Mouse (Mus musculus): ENCODE measurements around the gene Fbxl21. TPM values are rescaled to one million over a fixed set of nuclear protein-coding genes. Genes with fewer than 3 reads are reported as not detected.

Gene Fbxl21
- polyA plus RNA-seq (2015; fragmentation: Nextera tagmentation; extraction: Ambion mirVana), result 0.77 and 1.2 TPM in 2 replicates

DNA sequence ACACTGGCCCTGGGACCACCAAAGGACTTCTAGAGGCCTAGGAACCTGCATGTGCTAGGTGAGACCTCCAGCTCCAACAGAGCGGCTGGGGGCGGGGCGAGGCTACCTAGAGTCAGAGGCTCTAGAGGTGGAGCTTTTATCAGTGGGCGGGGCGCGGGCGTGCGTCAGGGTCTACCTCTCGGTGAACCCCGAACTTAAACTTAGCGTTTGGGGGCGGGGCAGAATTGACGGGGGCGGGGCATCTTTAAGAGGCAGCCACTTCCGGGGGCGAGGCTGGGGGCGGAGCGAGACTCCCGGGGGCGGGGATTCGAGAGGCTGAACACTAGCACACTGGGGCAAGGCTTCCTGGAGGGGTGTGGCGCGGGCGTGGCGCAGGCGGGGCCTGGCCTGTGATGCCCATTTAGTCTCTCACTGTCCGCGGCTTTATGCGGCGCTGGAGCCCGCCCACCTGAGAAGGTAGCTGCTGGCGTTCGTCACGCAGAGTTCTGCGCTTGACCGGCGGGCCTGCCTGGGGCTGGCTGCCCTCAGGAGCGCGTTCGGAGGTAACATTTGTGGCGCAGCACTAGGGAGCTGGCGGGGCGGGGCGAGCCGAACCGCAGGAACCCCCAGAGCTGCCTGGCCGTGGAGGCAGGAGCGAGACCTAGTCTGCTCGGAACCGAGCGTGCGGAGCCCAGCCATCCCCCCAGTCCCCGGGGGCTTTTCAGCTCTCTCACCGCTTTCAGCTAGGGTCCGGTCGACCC lies at the start of gene Fbxl21:
Gene Fbxl21, plus strand, starts transcription at position 392 of the 740 bp plus-strand sequence.
- H3K36me3 ChIP-seq (ENCODE audit: control insufficient read depth, insufficient read depth, low read length), result no peaks in the 10 kb centered on the region
- no peaks in the 10 kb centered on the region for H3K9me3 ChIP-seq (ENCODE audit: control insufficient read depth, low read length)
- H3K27ac ChIP-seq (ENCODE audit: low read length), result 0 out of 2 replicates have a peak within 1 kb of the TSS, but pooled peaks have one; percentile 36
- peak within 1 kb of the TSS; percentile 80 for H3K9ac ChIP-seq (ENCODE audit: low read length)
- no peaks in the 10 kb centered on the region for H3K27me3 ChIP-seq (ENCODE audit: control insufficient read depth, insufficient read depth, low read depth, low read length)
- WGBS, result under 1% methylated on average over 51 of the region's 56 CpGs
- H3K4me1 ChIP-seq (replicated peaks; ENCODE audit: control insufficient read depth, insufficient read depth, low read length), result 0 out of 2 replicates have a peak, but pooled peaks cover 2% of the 10 kb centered on the region
- peak; percentile 100 for ATAC-seq (ENCODE audit: low read depth)
- H3K4me3 ChIP-seq (ENCODE audit: low read length), result peak within 1 kb of the TSS; percentile 75
- peak within 1 kb of the TSS; percentile 97 for H3K4me2 ChIP-seq (ENCODE audit: low read depth, low read length)

DNA sequence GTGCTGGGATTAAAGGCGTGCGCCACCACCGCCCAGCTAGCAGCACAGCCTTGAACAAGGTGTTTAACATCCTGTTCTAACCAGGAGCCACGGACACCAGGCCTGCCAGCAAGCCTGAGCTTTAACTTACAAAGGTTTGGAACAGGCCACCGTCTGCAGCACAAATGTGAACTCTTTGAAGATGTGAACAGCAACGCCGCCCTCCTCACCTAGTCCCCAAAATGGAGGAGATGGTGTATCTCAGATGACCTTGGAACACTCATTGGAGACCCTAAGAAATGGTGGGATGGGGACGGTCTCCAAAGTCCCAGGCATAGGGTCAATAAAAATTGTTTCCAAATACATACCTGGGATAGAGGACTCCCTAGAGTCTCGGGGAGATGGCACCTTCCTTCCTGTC lies 49.6 kb upstream of the Fbxl21 start:
- H3K9ac ChIP-seq (ENCODE audit: low read length), result no peak overlapping the region
- H3K4me1 ChIP-seq (replicated peaks; ENCODE audit: control insufficient read depth, insufficient read depth, low read length), result peaks cover 7% of the 10 kb centered on the region
- H3K27me3 ChIP-seq (ENCODE audit: control insufficient read depth, insufficient read depth, low read depth, low read length), result no peaks in the 10 kb centered on the region
- H3K9me3 ChIP-seq (ENCODE audit: control insufficient read depth, low read length), result no peaks in the 10 kb centered on the region
- H3K4me3 ChIP-seq (ENCODE audit: low read length), result no peak overlapping the region
- H3K27ac ChIP-seq (ENCODE audit: low read length), result no peak overlapping the region
- WGBS, result 89% methylated on average over 9 of the region's 9 CpGs
- no peak for ATAC-seq (ENCODE audit: low read depth)
- H3K4me2 ChIP-seq (ENCODE audit: low read depth, low read length), result no peak overlapping the region
- no peaks in the 10 kb centered on the region for H3K36me3 ChIP-seq (ENCODE audit: control insufficient read depth, insufficient read depth, low read length)

DNA sequence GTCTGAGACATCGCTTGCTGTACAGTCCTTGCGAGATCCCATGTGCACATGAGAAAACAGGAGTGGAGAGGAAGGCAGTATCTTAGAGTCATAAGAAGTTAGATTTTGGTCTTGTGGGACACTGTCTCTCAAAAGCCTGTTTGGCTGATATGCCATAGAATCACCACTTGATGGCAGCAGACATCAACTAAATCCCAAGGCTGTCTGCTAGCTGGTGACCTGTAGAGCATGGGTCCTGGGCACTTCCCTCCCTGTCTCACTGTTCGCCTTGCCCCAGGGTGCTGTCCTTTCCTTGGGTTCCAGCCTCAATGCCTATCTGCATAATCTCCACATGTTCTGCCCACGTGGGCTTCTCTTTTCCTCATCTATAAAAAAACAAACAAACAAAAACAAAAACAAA lies 46.9 kb upstream of the Fbxl21 start:
- H3K9ac ChIP-seq (ENCODE audit: low read length), result 0 out of 2 replicates have a peak overlapping the region, but pooled peaks have one; percentile 26
- no peak overlapping the region for H3K4me3 ChIP-seq (ENCODE audit: low read length)
- H3K4me2 ChIP-seq (ENCODE audit: low read depth, low read length), result peak overlapping the region; percentile 36; the same call in 1 of the 2 replicates
- H3K4me1 ChIP-seq (replicated peaks; ENCODE audit: control insufficient read depth, insufficient read depth, low read length), result peaks cover 7% of the 10 kb centered on the region
- no peaks in the 10 kb centered on the region for H3K27me3 ChIP-seq (ENCODE audit: control insufficient read depth, insufficient read depth, low read depth, low read length)
- H3K9me3 ChIP-seq (ENCODE audit: control insufficient read depth, low read length), result no peaks in the 10 kb centered on the region
- no peak overlapping the region for H3K27ac ChIP-seq (ENCODE audit: low read length)
- ATAC-seq (ENCODE audit: low read depth), result peak; percentile 36; the same call in 1 of the 2 replicates
- WGBS, result 24% methylated on average over 4 of the region's 4 CpGs
- no peaks in the 10 kb centered on the region for H3K36me3 ChIP-seq (ENCODE audit: control insufficient read depth, insufficient read depth, low read length)

GRCm38 (mm10) chr13:56476790-56477189 lies 45.5 kb upstream of the Fbxl21 start:
- no peaks in the 10 kb centered on the region for H3K9me3 ChIP-seq (ENCODE audit: control insufficient read depth, low read length)
- no peaks in the 10 kb centered on the region for H3K27me3 ChIP-seq (ENCODE audit: control insufficient read depth, insufficient read depth, low read depth, low read length)
- peaks cover 4% of the 10 kb centered on the region for H3K4me1 ChIP-seq (replicated peaks; ENCODE audit: control insufficient read depth, insufficient read depth, low read length)
- ATAC-seq (ENCODE audit: low read depth), result no peak
- no peak overlapping the region for H3K4me3 ChIP-seq (ENCODE audit: low read length)
- H3K9ac ChIP-seq (ENCODE audit: low read length), result no peak overlapping the region
- H3K36me3 ChIP-seq (ENCODE audit: control insufficient read depth, insufficient read depth, low read length), result no peaks in the 10 kb centered on the region
- H3K4me2 ChIP-seq (ENCODE audit: low read depth, low read length), result no peak overlapping the region
- H3K27ac ChIP-seq (ENCODE audit: low read length), result no peak overlapping the region
- 47% methylated on average over 5 of the region's 5 CpGs for WGBS

DNA sequence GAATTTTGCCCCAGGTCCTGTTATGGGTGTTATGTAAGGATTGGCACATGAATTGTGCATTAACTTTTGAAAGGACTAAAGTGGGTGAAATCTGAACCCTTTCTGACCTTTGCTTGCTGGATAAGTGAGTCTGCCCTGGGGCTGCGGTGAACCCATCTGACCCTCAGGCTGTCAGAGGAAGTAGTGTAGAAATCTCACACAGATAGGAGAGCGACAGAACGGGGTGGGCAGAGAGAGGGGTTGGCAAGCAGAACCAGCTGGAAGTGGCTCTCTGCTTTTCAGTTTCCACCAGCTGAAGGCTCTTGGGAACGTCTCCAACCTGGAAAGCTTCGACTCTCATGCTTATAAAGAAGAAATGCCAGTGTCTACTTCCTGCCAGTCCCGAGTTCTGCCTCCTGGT lies 45.0 kb upstream of the Fbxl21 start:
- no peaks in the 10 kb centered on the region for H3K36me3 ChIP-seq (ENCODE audit: control insufficient read depth, insufficient read depth, low read length)
- no peak overlapping the region for H3K4me2 ChIP-seq (ENCODE audit: low read depth, low read length)
- 6% methylated on average over 6 of the region's 6 CpGs for WGBS
- H3K4me3 ChIP-seq (ENCODE audit: low read length), result no peak overlapping the region
- ATAC-seq (ENCODE audit: low read depth), result no peak
- no peak overlapping the region for H3K27ac ChIP-seq (ENCODE audit: low read length)
- H3K9ac ChIP-seq (ENCODE audit: low read length), result no peak overlapping the region
- H3K4me1 ChIP-seq (replicated peaks; ENCODE audit: control insufficient read depth, insufficient read depth, low read length), result peaks cover 4% of the 10 kb centered on the region
- H3K9me3 ChIP-seq (ENCODE audit: control insufficient read depth, low read length), result no peaks in the 10 kb centered on the region
- H3K27me3 ChIP-seq (ENCODE audit: control insufficient read depth, insufficient read depth, low read depth, low read length), result no peaks in the 10 kb centered on the region

- no peaks in the 10 kb centered on the region for H3K36me3 ChIP-seq (ENCODE audit: control insufficient read depth, insufficient read depth, low read length)
- no peak for ATAC-seq (ENCODE audit: low read depth)
- H3K4me3 ChIP-seq (ENCODE audit: low read length), result no peak overlapping the region
- H3K4me2 ChIP-seq (ENCODE audit: low read depth, low read length), result no peak overlapping the region
- H3K27me3 ChIP-seq (ENCODE audit: control insufficient read depth, insufficient read depth, low read depth, low read length), result no peaks in the 10 kb centered on the region
- no peak overlapping the region for H3K9ac ChIP-seq (ENCODE audit: low read length)
- WGBS, result 74% methylated on average over 6 of the region's 6 CpGs
- H3K9me3 ChIP-seq (ENCODE audit: control insufficient read depth, low read length), result no peaks in the 10 kb centered on the region
- peaks cover 4% of the 10 kb centered on the region for H3K4me1 ChIP-seq (replicated peaks; ENCODE audit: control insufficient read depth, insufficient read depth, low read length)
- no peak overlapping the region for H3K27ac ChIP-seq (ENCODE audit: low read length)
Observed at GRCm38 (mm10) chr13:56478027-56478426, 44.2 kb upstream of the Fbxl21 start.

DNA sequence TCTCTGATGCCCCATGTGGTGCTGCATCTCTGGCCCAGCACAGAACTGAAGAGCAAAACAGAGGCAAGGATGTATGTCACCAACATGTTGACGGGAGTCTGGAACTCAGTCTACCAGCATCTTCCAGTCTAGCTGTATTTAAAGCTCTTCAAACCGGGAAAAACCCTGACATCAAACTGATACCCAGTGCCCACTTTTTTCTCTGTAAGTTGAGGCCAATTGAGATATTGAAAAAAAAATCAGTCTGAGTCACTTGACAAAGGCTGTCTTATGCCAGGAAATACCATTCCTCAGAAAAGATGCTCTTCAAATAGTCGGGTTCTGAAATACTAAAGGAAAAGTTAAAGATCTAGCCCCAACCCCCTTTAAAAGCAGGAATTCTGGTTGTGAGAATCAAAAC lies 40.1 kb upstream of the Fbxl21 start, which contains the start of gene Il9:
Gene Il9, minus strand, starts transcription at position 101 of the 400 bp plus-strand sequence.
- WGBS, result 63% methylated on average over 3 of the region's 3 CpGs

GRCm38 (mm10) chr13:56488012-56488411 lies 34.3 kb upstream of the Fbxl21 start:
- Histone ChIP-seq H3K9me3 (ENCODE audit: control insufficient read depth, low read length) (no peaks in the 10 kb centered on the region), H3K4me3 (ENCODE audit: low read length) (no peak overlapping the region), H3K27me3 (ENCODE audit: control insufficient read depth, insufficient read depth, low read depth, low read length) (no peaks in the 10 kb centered on the region), H3K36me3 (ENCODE audit: control insufficient read depth, insufficient read depth, low read length) (no peaks in the 10 kb centered on the region), H3K27ac (ENCODE audit: low read length) (no peak overlapping the region), H3K9ac (ENCODE audit: low read length) (no peak overlapping the region), H3K4me1 (replicated peaks; ENCODE audit: control insufficient read depth, insufficient read depth, low read length) (no peaks in the 10 kb centered on the region), H3K4me2 (ENCODE audit: low read depth, low read length) (no peak overlapping the region)
- no peak for ATAC-seq (ENCODE audit: low read depth)
- 41% methylated on average over 5 of the region's 5 CpGs for whole genome bisulfite sequencing

More for the DNA sequence above, 40.1 kb upstream of the Fbxl21 start, which contains the start of gene Il9:
- Histone ChIP-seq H3K27ac (ENCODE audit: low read length) (no peak within 1 kb of the TSS), H3K27me3 (ENCODE audit: control insufficient read depth, insufficient read depth, low read depth, low read length) (no peaks in the 10 kb centered on the region), H3K4me2 (ENCODE audit: low read depth, low read length) (no peak within 1 kb of the TSS), H3K36me3 (ENCODE audit: control insufficient read depth, insufficient read depth, low read length) (no peaks in the 10 kb centered on the region), H3K4me3 (ENCODE audit: low read length) (no peak within 1 kb of the TSS), H3K9me3 (ENCODE audit: control insufficient read depth, low read length) (no peaks in the 10 kb centered on the region), H3K4me1 (replicated peaks; ENCODE audit: control insufficient read depth, insufficient read depth, low read length) (peaks cover 3% of the 10 kb centered on the region), H3K9ac (ENCODE audit: low read length) (no peak within 1 kb of the TSS)
- ATAC-seq (ENCODE audit: low read depth), result no peak

DNA sequence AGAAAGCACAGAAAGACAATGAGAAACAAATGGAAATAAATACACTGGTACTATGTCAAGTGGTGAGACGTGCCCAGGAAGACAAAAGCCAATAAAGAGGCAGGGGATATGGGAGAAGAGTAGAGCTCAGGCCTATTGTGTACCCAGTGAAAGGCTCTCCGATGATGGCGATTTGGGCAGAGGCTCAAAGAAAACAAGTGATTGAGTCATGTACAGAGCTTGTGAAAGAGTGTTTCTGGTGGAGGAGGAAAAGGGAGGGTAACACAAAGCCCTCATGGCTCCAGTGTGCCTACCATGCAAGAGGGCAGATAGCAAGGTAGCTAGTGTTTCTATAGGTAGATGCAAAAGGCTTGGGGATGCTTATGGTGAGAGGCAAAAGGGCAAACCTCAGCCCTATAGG lies 27.8 kb upstream of the Fbxl21 start:
- H3K4me1 ChIP-seq (replicated peaks; ENCODE audit: control insufficient read depth, insufficient read depth, low read length), result no peaks in the 10 kb centered on the region
- H3K27me3 ChIP-seq (ENCODE audit: control insufficient read depth, insufficient read depth, low read depth, low read length), result no peaks in the 10 kb centered on the region
- H3K4me3 ChIP-seq (ENCODE audit: low read length), result no peak overlapping the region
- H3K9me3 ChIP-seq (ENCODE audit: control insufficient read depth, low read length), result no peaks in the 10 kb centered on the region
- no peak overlapping the region for H3K4me2 ChIP-seq (ENCODE audit: low read depth, low read length)
- no peaks in the 10 kb centered on the region for H3K36me3 ChIP-seq (ENCODE audit: control insufficient read depth, insufficient read depth, low read length)
- WGBS, result 64% methylated on average over 3 of the region's 3 CpGs
- H3K27ac ChIP-seq (ENCODE audit: low read length), result no peak overlapping the region
- no peak overlapping the region for H3K9ac ChIP-seq (ENCODE audit: low read length)
- ATAC-seq (ENCODE audit: low read depth), result no peak

All from lung, embryonic 16.5 days (tissue).